Mouse (Mus musculus) brown adipose tissue, adult 24 weeks (tissue): ENCODE measurements at regions not wholly inside any gene's neighbourhood (a gene's known extent, or its start where the extent isn't known, plus 50 kb on each side); places are given as distances from the start of the nearest gene placed in this dataset.
"Not testable (repeated sequence)": the region's sequence is repeated elsewhere in the genome, so short reads cannot be mapped to it uniquely, and the experiment has no call there.

Source experiments
- H3K27ac ChIP-seq: fragments of 200-500 bp; replicated peaks from 2 replicates; pipeline ENCODE4 v1.5.1; 2012; ENCODE audit warnings: low read depth, mild to moderate bottlenecking, low read length
- H3K4me1 ChIP-seq: fragments of 200-500 bp; 2 replicates; pipeline ENCODE4 v1.6.1; 2012; ENCODE audit warnings: low read length, mixed read lengths; ENCODE audit not compliant: control insufficient read depth, insufficient read depth, insufficient read length
- H3K4me3 ChIP-seq: fragments of 200-500 bp; 2 replicates; pipeline ENCODE4 v1.5.1; 2012; ENCODE audit warnings: low read depth, mild to moderate bottlenecking, low read length, moderate library complexity; ENCODE audit not compliant: insufficient read depth

- H3K4me3 ChIP-seq, result no peak overlapping the region
- no peaks in the 10 kb centered on the region for H3K4me1 ChIP-seq
- no peak overlapping the region for H3K27ac ChIP-seq
Observed at GRCm38 (mm10) chr10:57231117-57231516, 255.1 kb upstream of the Hsf2 start.

GRCm38 (mm10) chr10:57281220-57281619, 205.0 kb upstream of the Hsf2 start:
- no peak overlapping the region for H3K4me3 ChIP-seq
- H3K4me1 ChIP-seq, result no peaks in the 10 kb centered on the region

GRCm38 (mm10) chr10:57282896-57283295, 203.3 kb upstream of the Hsf2 start:
- Histone ChIP-seq H3K27ac (no peak overlapping the region; the same call in 1 of the 2 replicates), H3K4me3 (no peak overlapping the region), H3K4me1 (no peaks in the 10 kb centered on the region)

More at GRCm38 (mm10) chr10:57281220-57281619, 205.0 kb upstream of the Hsf2 start:
- no peak overlapping the region for H3K27ac ChIP-seq

GRCm38 (mm10) chr10:57291596-57291995, 194.6 kb upstream of the Hsf2 start:
- Histone ChIP-seq H3K4me1 (no peaks in the 10 kb centered on the region), H3K4me3 (no peak overlapping the region), H3K27ac (no peak overlapping the region)

GRCm38 (mm10) chr10:57313799-57314198, 172.4 kb upstream of the Hsf2 start:
- no peak overlapping the region for H3K27ac ChIP-seq

GRCm38 (mm10) chr10:57317067-57317466, 169.1 kb upstream of the Hsf2 start:
- Histone ChIP-seq H3K27ac (no peak overlapping the region), H3K4me1 (no peaks in the 10 kb centered on the region), H3K4me3 (no peak overlapping the region)

More at GRCm38 (mm10) chr10:57313799-57314198, 172.4 kb upstream of the Hsf2 start:
- Histone ChIP-seq H3K4me1 (no peaks in the 10 kb centered on the region), H3K4me3 (no peak overlapping the region)

- no peak overlapping the region for H3K27ac ChIP-seq
- no peak overlapping the region for H3K4me3 ChIP-seq
- no peaks in the 10 kb centered on the region for H3K4me1 ChIP-seq
Observed at GRCm38 (mm10) chr10:57319171-57319570, 167.0 kb upstream of the Hsf2 start.

- Histone ChIP-seq H3K27ac (no peak overlapping the region), H3K4me3 (no peak overlapping the region), H3K4me1 (no peaks in the 10 kb centered on the region)
Observed at GRCm38 (mm10) chr10:57322717-57323424, 163.3 kb upstream of the Hsf2 start.

GRCm38 (mm10) chr10:57324226-57324625, 162.0 kb upstream of the Hsf2 start:
- Histone ChIP-seq H3K4me1 (no peaks in the 10 kb centered on the region), H3K4me3 (no peak overlapping the region), H3K27ac (no peak overlapping the region)

GRCm38 (mm10) chr10:57362781-57363180, 123.4 kb upstream of the Hsf2 start:
- H3K4me3 ChIP-seq, H3K27ac ChIP-seq, H3K4me1 ChIP-seq: not testable (repeated sequence)
